Mouse (Mus musculus) leukemia stem cell, adult 10-12 weeks (primary cell): ENCODE measurements around the gene Ankrd13b. TPM values are rescaled to one million over a fixed set of nuclear protein-coding genes. Genes with fewer than 3 reads are reported as not detected.

Experiments
- polyA plus RNA-seq: library from polyadenylated mRNA; stranded (reverse); fragments of >175 nt; gene quantifications from 2 replicates; pipeline ENCODE4 v1.2.3, GENCODE M21; 2012; ENCODE audit warnings: low replicate concordance

The Ankrd13b gene
- polyA plus RNA-seq: 37.3 and 60.0 TPM in 2 replicates

GRCm38 (mm10) chr11:77489591-77490235 is at the start of gene Ankrd13b:
Gene Ankrd13b (minus strand): TSS chr11:77489678.

GRCm38 (mm10) chr11:77519043-77519442 is 29.6 kb upstream of the Ankrd13b start, which contains the start of gene Gm10392:
Gene Gm10392 (minus strand): TSS chr11:77519198.

GRCm38 (mm10) chr11:77515637-77516552 is 26.4 kb upstream of the Ankrd13b start, which contains the start of gene Trp53i13:
Gene Trp53i13 (minus strand): TSS chr11:77515980.

GRCm38 (mm10) chr11:77514832-77515636 is 25.6 kb upstream of the Ankrd13b start, which contains the start of gene Abhd15:
Gene Abhd15 (plus strand): TSS chr11:77515121.

GRCm38 (mm10) chr11:77493512-77494343 is 4.2 kb upstream of the Ankrd13b start, which contains the start of gene Git1:
Gene Git1 (plus strand): TSS chr11:77493562.

GRCm38 (mm10) chr11:77462283-77463100 is 27.0 kb downstream of the Ankrd13b start, which contains the start of gene Coro6:
Gene Coro6 (plus strand): TSS chr11:77462411.

Other genes with a start within 250 kb of the Ankrd13b start
- gene Coro6, start 27.3 kb downstream of the Ankrd13b start, polyA plus RNA-seq: not detected in 2 replicates
- gene Git1, start 3.9 kb upstream of the Ankrd13b start, polyA plus RNA-seq: 122 and 126 TPM in 2 replicates
- gene Abhd15, start 25.4 kb upstream of the Ankrd13b start, polyA plus RNA-seq: 2.0 and 2.8 TPM in 2 replicates
- 16.1 and 22.4 TPM in 2 replicates for gene Trp53i13, start 26.3 kb upstream of the Ankrd13b start, polyA plus RNA-seq
- gene Gm10392, start 29.5 kb upstream of the Ankrd13b start, polyA plus RNA-seq: 0.10 TPM in 1 of 2 replicates, not detected in the other
- 3.7 TPM in 2 replicates for gene Taok1, start 118.1 kb upstream of the Ankrd13b start, polyA plus RNA-seq
- gene Nufip2, start 196.5 kb upstream of the Ankrd13b start, polyA plus RNA-seq: 25.9 and 37.8 TPM in 2 replicates
- not detected in 2 replicates for gene Cryba1, start 235.6 kb upstream of the Ankrd13b start, polyA plus RNA-seq